Mouse (Mus musculus): Measurements from ENCODE around the gene Tnfaip6.

GRCm38 (mm10) chr2:52046032-52046431, 8.2 kb downstream of the Tnfaip6 start:
- TF ChIP-seq POLR2A (IDR thresholded peaks at IDR 0.05; ENCODE audit: low read depth, low read length) (no peak), CTCF (IDR thresholded peaks at IDR 0.05; ENCODE audit: borderline replicate concordance, insufficient read depth, low read length) (no peak)

Measured in embryonic fibroblast, embryonic 13.5 days (primary cell).